Mouse (Mus musculus) spleen, embryonic (tissue): Measurements from ENCODE around the gene Zfp212.
"Not testable (repeated sequence)": the region's sequence is repeated elsewhere in the genome, so short reads cannot be mapped to it uniquely, and the experiment has no call there.

Experiments
- CTCF ChIA-PET: fragments of 350-600 bp; sonication (Branson Sonifier 250); formaldehyde crosslinking; loops from one replicate; lab custom pipeline; 2022; lab: Charles Lee

The Zfp212 gene

GRCm38 (mm10) chr6:47942461-47942860 lies 22.2 kb downstream of the Zfp212 start:
- CTCF ChIA-PET = no interaction called here

GRCm38 (mm10) chr6:47943021-47943691 lies 22.9 kb downstream of the Zfp212 start:
- CTCF ChIA-PET = interaction anchor here (0.8 kb wide), 1 partner anchor 11 kb away, joined by 6 read pairs; the partner anchor contains the start of gene Zfp956

GRCm38 (mm10) chr6:47943721-47944120 lies 23.4 kb downstream of the Zfp212 start:
- CTCF ChIA-PET = interaction anchor here (0.8 kb wide), 1 partner anchor 10 kb away, joined by 6 read pairs; the partner anchor contains the start of gene Zfp956

- CTCF ChIA-PET = no interaction called here
These were observed 27.1 kb downstream of the Zfp212 start for GRCm38 (mm10) chr6:47947388-47947787.

- CTCF ChIA-PET = interaction anchor here (1.0 kb wide), 1 partner anchor 9 kb away, joined by 6 read pairs; no protein-coding TSS in a partner anchor
These were observed 33.0 kb downstream of the Zfp212 start, which contains the start of gene Zfp956 for GRCm38 (mm10) chr6:47953191-47953726. Gene Zfp956, plus strand, starts transcription at chr6:47953390.

- CTCF ChIA-PET = no interaction called here
These were observed 34.1 kb downstream of the Zfp212 start for GRCm38 (mm10) chr6:47954425-47954824.

GRCm38 (mm10) chr6:47957816-47958215 lies 37.5 kb downstream of the Zfp212 start:
- CTCF ChIA-PET = no interaction called here

GRCm38 (mm10) chr6:47960685-47961421 lies 40.6 kb downstream of the Zfp212 start:
- CTCF ChIA-PET = no interaction called here

- CTCF ChIA-PET = no interaction called here
These were observed 42.8 kb downstream of the Zfp212 start for GRCm38 (mm10) chr6:47963051-47963450.

GRCm38 (mm10) chr6:47968166-47968565 lies 47.9 kb downstream of the Zfp212 start:
- CTCF ChIA-PET = not testable (repeated sequence)

GRCm38 (mm10) chr6:47974599-47974998 lies 54.3 kb downstream of the Zfp212 start:
- CTCF ChIA-PET = no interaction called here

GRCm38 (mm10) chr6:47978897-47979368 lies 58.7 kb downstream of the Zfp212 start:
- CTCF ChIA-PET = no interaction called here
